Mouse (Mus musculus): ENCODE results near the gene Hnrnpdl.

Gene Hnrnpdl

GRCm38 (mm10) chr5:100000500-100000899 is 39.0 kb downstream of the Hnrnpdl start:
- no peak for DNase-seq

- DNase-seq, result no peak
These were observed 39.4 kb downstream of the Hnrnpdl start for GRCm38 (mm10) chr5:100000048-100000447.

GRCm38 (mm10) chr5:99994680-99995079 is 44.8 kb downstream of the Hnrnpdl start:
- no peak for DNase-seq

GRCm38 (mm10) chr5:99994166-99994565 is 45.3 kb downstream of the Hnrnpdl start:
- DNase-seq, result no peak

All from right cerebral cortex, adult 18-20 months (tissue).